Mouse (Mus musculus): ENCODE data around the gene Zfp568. TPM values are rescaled to one million over a fixed set of nuclear protein-coding genes. Genes with fewer than 3 reads are reported as not detected.

The Zfp568 gene
- polyA plus RNA-seq, 1 experiment: 27.4 TPM

- no peak overlapping the region for H3K4me2 ChIP-seq (ENCODE audit: low read depth)
- no peaks in the 10 kb centered on the region for H3K36me3 ChIP-seq (ENCODE audit: control insufficient read depth, insufficient read depth)
- no peak overlapping the region for H3K4me3 ChIP-seq
- H3ac ChIP-seq (ENCODE audit: control insufficient read depth, insufficient read length): no peak overlapping the region
- H3K27me3 ChIP-seq (ENCODE audit: control insufficient read depth, insufficient read depth, insufficient read length): no peaks in the 10 kb centered on the region
- no peaks in the 10 kb centered on the region for H3K79me2 ChIP-seq (ENCODE audit: control insufficient read depth, insufficient read depth)
- TF ChIP-seq POLR2A (IDR thresholded peaks at IDR 0.05; ENCODE audit: insufficient read length, low read depth) (no peak), MAX (IDR thresholded peaks at IDR 0.05; ENCODE audit: low read depth) (no peak), TCF3 (IDR thresholded peaks at IDR 0.05; ENCODE audit: insufficient read length, low read depth) (no peak)
Measured at GRCm38 (mm10) chr7:29944201-29944600, 39.6 kb upstream of the Zfp568 start.

- H3K36me3 ChIP-seq (ENCODE audit: control insufficient read depth, insufficient read depth): no peaks in the 10 kb centered on the region
- H3K4me3 ChIP-seq: peak overlapping the region; percentile 43
- TF ChIP-seq REST (IDR thresholded peaks at IDR 0.05; ENCODE audit: insufficient read depth, insufficient read length) (no peak), TCF3 (IDR thresholded peaks at IDR 0.05; ENCODE audit: insufficient read length, low read depth) (no peak), POLR2AphosphoS2 (IDR thresholded peaks at IDR 0.05; ENCODE audit: insufficient read length, low read depth) (no peak), MYOG (IDR thresholded peaks at IDR 0.05; ENCODE audit: control insufficient read depth in 1 of 3, insufficient read depth in 1 of 3, insufficient read length in 2 of 3, low read depth in 2 of 3) (no peak), E2F4 (IDR thresholded peaks at IDR 0.05; ENCODE audit: insufficient read depth) (no peak), MAX (IDR thresholded peaks at IDR 0.05; ENCODE audit: low read depth) (no peak), CEBPB (IDR thresholded peaks at IDR 0.05; ENCODE audit: insufficient read depth, poor library complexity, severe bottlenecking) (no peak), SRF (IDR thresholded peaks at IDR 0.05; ENCODE audit: control insufficient read depth, insufficient read length, low read depth) (no peak), MYOD1 (IDR thresholded peaks at IDR 0.05; ENCODE audit: control insufficient read depth in 1 of 3, insufficient read length in 2 of 3, low read depth in 2 of 3) (no peak), TCF12 (IDR thresholded peaks at IDR 0.05; ENCODE audit: insufficient read depth, poor library complexity, severe bottlenecking) (no peak), USF1 (IDR thresholded peaks at IDR 0.05; ENCODE audit: low read depth) (no peak), POLR2A (IDR thresholded peaks at IDR 0.05; ENCODE audit: insufficient read length, low read depth) (no peak)
- H3K79me2 ChIP-seq (ENCODE audit: control insufficient read depth, insufficient read depth): no peaks in the 10 kb centered on the region
- H3K27me3 ChIP-seq (ENCODE audit: control insufficient read depth, insufficient read depth, insufficient read length): no peaks in the 10 kb centered on the region
- H3ac ChIP-seq (ENCODE audit: control insufficient read depth, insufficient read length): peak overlapping the region; percentile 20
- H3K4me2 ChIP-seq (ENCODE audit: low read depth): peak overlapping the region; percentile 94
Measured at GRCm38 (mm10) chr7:29953086-29953485, 30.7 kb upstream of the Zfp568 start.

- H3K36me3 ChIP-seq (ENCODE audit: control insufficient read depth, insufficient read depth): no peaks in the 10 kb centered on the region
- no peaks in the 10 kb centered on the region for H3K27me3 ChIP-seq (ENCODE audit: control insufficient read depth, insufficient read depth, insufficient read length)
- peak within 1 kb of the TSS; percentile 94 for H3K4me2 ChIP-seq (ENCODE audit: low read depth)
- H3ac ChIP-seq (ENCODE audit: control insufficient read depth, insufficient read length): peak within 1 kb of the TSS; percentile 20
- H3K4me3 ChIP-seq: peak within 1 kb of the TSS; percentile 43
- H3K79me2 ChIP-seq (ENCODE audit: control insufficient read depth, insufficient read depth): no peaks in the 10 kb centered on the region
- TF ChIP-seq POLR2A (IDR thresholded peaks at IDR 0.05; ENCODE audit: insufficient read length, low read depth) (peak; percentile 49), MYOG (IDR thresholded peaks at IDR 0.05; ENCODE audit: control insufficient read depth in 1 of 3, insufficient read depth in 1 of 3, insufficient read length in 2 of 3, low read depth in 2 of 3) (peak in 1 of 3 experiments; percentile 3), E2F4 (IDR thresholded peaks at IDR 0.05; ENCODE audit: insufficient read depth) (no peak), CEBPB (IDR thresholded peaks at IDR 0.05; ENCODE audit: insufficient read depth, poor library complexity, severe bottlenecking) (no peak), SRF (IDR thresholded peaks at IDR 0.05; ENCODE audit: control insufficient read depth, insufficient read length, low read depth) (no peak), POLR2AphosphoS2 (IDR thresholded peaks at IDR 0.05; ENCODE audit: insufficient read length, low read depth) (no peak), MYOD1 (IDR thresholded peaks at IDR 0.05; ENCODE audit: control insufficient read depth in 1 of 3, insufficient read length in 2 of 3, low read depth in 2 of 3) (peak in 1 of 3 experiments; percentile 10), TCF12 (IDR thresholded peaks at IDR 0.05; ENCODE audit: insufficient read depth, poor library complexity, severe bottlenecking) (no peak), TCF3 (IDR thresholded peaks at IDR 0.05; ENCODE audit: insufficient read length, low read depth) (no peak), MAX (IDR thresholded peaks at IDR 0.05; ENCODE audit: low read depth) (no peak), REST (IDR thresholded peaks at IDR 0.05; ENCODE audit: insufficient read depth, insufficient read length) (no peak), USF1 (IDR thresholded peaks at IDR 0.05; ENCODE audit: low read depth) (no peak)
Measured at GRCm38 (mm10) chr7:29953513-29954401, 30.0 kb upstream of the Zfp568 start, which contains the start of gene Zfp74. Zfp74 (minus strand) TSS chr7:29954089.

DNA sequence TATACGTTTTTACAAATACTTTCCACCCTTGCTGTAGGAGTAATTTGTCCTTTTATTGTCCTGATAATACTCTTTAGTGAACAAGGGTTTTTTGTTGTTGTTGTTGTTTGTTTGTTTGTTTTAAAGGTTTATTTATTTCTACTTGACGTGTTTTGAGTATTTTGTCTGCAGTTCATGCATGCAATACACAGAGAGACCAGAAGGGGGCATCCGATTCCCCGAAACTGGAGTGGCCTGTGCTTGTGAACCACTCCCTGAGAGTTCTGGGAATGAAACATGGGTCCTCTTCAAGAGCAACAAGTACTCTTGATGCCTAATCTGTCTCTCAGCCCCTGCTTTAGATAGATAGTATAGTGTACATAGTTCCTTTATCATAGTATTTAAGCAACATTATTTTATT is 29.0 kb upstream of the Zfp568 start:
- H3ac ChIP-seq (ENCODE audit: control insufficient read depth, insufficient read length): no peak overlapping the region
- H3K4me3 ChIP-seq: peak overlapping the region; percentile 43
- H3K36me3 ChIP-seq (ENCODE audit: control insufficient read depth, insufficient read depth): no peaks in the 10 kb centered on the region
- H3K79me2 ChIP-seq (ENCODE audit: control insufficient read depth, insufficient read depth): no peaks in the 10 kb centered on the region
- H3K27me3 ChIP-seq (ENCODE audit: control insufficient read depth, insufficient read depth, insufficient read length): no peaks in the 10 kb centered on the region
- TF ChIP-seq USF1 (IDR thresholded peaks at IDR 0.05; ENCODE audit: low read depth) (no peak), TCF12 (IDR thresholded peaks at IDR 0.05; ENCODE audit: insufficient read depth, poor library complexity, severe bottlenecking) (no peak), CEBPB (IDR thresholded peaks at IDR 0.05; ENCODE audit: insufficient read depth, poor library complexity, severe bottlenecking) (no peak), MAX (IDR thresholded peaks at IDR 0.05; ENCODE audit: low read depth) (no peak)
- H3K4me2 ChIP-seq (ENCODE audit: low read depth): peak overlapping the region; percentile 94

DNA sequence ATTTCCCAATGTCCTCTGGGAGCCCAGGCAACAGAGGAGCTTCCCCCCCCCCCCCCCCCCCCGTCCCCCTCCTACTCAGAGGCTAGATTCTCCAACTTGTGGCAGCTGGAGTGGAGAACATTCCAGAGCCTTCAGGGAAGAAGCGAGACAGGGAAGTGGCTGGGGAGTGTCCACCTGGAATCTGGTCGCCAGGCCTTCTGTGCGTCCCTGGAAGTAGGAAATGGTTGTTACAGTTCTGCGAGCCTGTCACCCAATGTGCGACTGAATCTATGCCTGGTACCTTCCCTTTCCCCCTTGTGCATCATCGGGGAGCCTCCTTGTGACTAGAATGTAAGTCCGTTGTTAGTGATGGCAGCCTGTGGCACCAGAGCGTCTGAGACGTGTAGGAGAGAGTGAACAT is 27.5 kb upstream of the Zfp568 start:
- H3K4me3 ChIP-seq: no peak overlapping the region
- no peak for TF ChIP-seq MYOG (IDR thresholded peaks at IDR 0.05; ENCODE audit: control insufficient read depth in 1 of 3, insufficient read depth in 1 of 3, insufficient read length in 2 of 3, low read depth in 2 of 3)
- TF ChIP-seq TCF3 (IDR thresholded peaks at IDR 0.05; ENCODE audit: insufficient read length, low read depth): no peak
- TF ChIP-seq POLR2AphosphoS2 (IDR thresholded peaks at IDR 0.05; ENCODE audit: insufficient read length, low read depth): no peak
- no peak for TF ChIP-seq REST (IDR thresholded peaks at IDR 0.05; ENCODE audit: insufficient read depth, insufficient read length)
- no peak for TF ChIP-seq E2F4 (IDR thresholded peaks at IDR 0.05; ENCODE audit: insufficient read depth)
- no peak for TF ChIP-seq MAX (IDR thresholded peaks at IDR 0.05; ENCODE audit: low read depth)
- no peak for TF ChIP-seq SRF (IDR thresholded peaks at IDR 0.05; ENCODE audit: control insufficient read depth, insufficient read length, low read depth)
- no peak for TF ChIP-seq POLR2A (IDR thresholded peaks at IDR 0.05; ENCODE audit: insufficient read length, low read depth)
- TF ChIP-seq TCF12 (IDR thresholded peaks at IDR 0.05; ENCODE audit: insufficient read depth, poor library complexity, severe bottlenecking): no peak
- no peak for TF ChIP-seq CEBPB (IDR thresholded peaks at IDR 0.05; ENCODE audit: insufficient read depth, poor library complexity, severe bottlenecking)
- no peak for TF ChIP-seq USF1 (IDR thresholded peaks at IDR 0.05; ENCODE audit: low read depth)
- TF ChIP-seq MYOD1 (IDR thresholded peaks at IDR 0.05; ENCODE audit: control insufficient read depth in 1 of 3, insufficient read length in 2 of 3, low read depth in 2 of 3): no peak
- H3K36me3 ChIP-seq (ENCODE audit: control insufficient read depth, insufficient read depth): no peaks in the 10 kb centered on the region
- peak overlapping the region; percentile 55 for H3K4me2 ChIP-seq (ENCODE audit: low read depth)
- no peaks in the 10 kb centered on the region for H3K27me3 ChIP-seq (ENCODE audit: control insufficient read depth, insufficient read depth, insufficient read length)
- H3K79me2 ChIP-seq (ENCODE audit: control insufficient read depth, insufficient read depth): no peaks in the 10 kb centered on the region
- H3ac ChIP-seq (ENCODE audit: control insufficient read depth, insufficient read length): no peak overlapping the region

All from myocyte (in vitro differentiated cells).